Mouse (Mus musculus): ENCODE results near the gene Bpgm. TPM values are rescaled to one million over a fixed set of nuclear protein-coding genes. Genes with fewer than 3 reads are reported as not detected.

The Bpgm gene
- 10 to 100 TPM; 65.7 to 69.3 TPM for total RNA-seq (2021)

DNA sequence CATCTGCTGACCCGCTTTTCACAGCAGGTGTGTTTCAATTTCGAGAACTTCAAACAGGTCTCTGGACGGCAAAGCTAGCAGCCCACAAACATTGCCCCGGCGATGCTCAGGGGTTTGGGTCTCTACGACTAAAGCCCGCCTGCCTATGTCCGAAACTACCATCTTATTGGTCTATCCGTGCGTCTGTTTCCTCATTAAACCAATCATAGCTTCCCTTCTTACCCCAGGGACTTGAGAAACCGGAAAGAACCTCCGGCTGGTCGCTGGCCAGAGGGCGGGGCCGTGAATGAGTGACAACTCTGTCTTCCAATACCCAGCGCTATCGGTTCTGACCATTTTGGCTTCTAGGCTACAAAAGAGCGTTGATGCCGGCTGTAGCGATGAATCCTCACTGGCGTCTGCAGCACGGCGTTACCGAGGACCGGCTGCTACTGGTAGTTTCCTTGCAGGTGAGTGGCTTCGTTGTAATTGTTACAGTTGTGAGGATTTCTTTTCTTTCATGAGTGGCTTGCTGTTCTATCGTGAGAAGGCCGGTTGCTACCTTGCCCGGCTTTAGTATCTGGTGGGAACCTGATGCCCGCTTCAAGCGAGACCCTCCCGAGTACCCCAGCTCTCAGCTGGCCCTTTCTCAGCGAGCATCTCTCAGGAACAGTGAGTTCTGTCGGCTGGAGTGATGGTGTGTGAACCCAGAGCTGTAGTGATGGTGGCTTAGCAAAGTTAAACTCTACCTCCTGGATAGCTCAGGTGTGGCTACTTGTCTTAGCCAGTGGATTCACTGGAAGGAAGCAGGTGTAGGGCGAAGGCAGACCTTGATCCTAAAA lies at the start of gene Bpgm:
Gene Bpgm, plus strand, starts transcription at position 234 of the 821 bp plus-strand sequence.
- peak; percentile 99 to 100 for DNase-seq

DNA sequence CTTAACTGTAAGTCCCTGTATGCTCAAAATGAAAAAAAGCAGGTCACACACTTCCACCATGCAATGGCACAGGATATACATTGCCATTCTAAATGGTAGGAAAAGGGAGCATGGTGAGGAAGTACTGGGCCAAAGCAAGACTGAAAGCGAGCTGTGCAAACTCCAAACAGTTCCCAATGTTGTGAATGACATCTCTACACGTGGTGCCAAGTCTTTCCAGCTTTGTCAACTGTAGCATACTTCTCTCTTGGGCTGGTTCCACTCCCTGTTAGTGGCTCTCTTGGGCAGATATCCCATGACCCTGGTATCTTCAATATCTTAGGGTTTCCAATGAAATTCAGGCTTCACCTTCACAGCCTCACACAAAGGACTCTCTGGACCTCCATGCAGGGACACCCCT lies 37.0 kb upstream of the Bpgm start:
- DNase-seq, result no peak

DNA sequence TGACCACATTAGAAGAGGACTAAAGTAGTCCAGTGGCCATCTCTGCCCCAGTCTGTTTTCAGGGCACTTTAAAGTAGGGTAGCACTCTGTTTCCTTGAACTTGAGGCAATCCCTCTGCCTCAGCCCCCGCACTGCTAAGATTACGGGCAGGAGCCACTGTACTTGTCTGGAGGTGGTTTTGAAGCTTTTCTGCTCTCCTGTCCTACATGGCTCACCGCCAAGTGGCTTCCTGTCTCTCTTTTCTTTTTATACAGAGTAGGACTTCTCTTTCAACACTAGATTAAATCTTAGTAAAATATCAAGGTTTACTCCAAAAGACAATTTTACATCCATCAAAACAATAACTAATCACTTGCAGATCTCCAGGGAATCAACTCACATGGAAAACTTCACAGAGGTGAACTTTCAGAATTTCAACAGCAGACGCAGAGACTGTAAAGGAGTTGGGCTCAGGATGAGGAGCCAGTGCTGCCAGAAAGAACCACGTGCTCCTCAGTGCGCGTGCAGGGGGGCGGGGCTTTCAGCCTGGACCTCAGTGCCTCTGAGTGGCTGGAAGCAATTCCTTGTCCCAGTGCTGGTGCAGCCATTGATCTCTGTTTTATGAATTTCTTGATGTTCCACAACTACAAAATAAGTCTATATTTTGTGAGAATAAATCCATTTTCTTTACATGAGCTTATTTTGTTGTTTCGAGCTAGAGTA lies 34.3 kb upstream of the Bpgm start:
- no peak for DNase-seq

DNA sequence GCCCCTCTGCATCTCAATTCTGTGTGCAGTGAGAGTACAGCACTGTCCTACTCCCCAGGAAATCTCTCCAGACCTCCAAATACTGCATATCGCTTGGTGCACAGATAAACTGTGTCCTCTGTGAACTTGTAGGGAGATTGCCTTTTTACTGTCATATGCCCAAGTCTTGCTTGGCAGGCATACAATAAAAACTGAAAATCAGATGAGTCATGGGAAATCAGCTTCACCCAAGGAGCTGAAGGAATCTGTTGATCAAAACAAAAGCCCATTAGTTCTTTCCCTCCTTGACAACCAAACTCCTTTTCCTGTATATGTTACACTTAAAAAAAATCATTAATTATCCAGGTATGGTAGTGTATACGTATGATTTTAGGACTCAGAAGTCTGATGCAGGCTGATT lies 32.2 kb upstream of the Bpgm start:
- no peak for DNase-seq

DNA sequence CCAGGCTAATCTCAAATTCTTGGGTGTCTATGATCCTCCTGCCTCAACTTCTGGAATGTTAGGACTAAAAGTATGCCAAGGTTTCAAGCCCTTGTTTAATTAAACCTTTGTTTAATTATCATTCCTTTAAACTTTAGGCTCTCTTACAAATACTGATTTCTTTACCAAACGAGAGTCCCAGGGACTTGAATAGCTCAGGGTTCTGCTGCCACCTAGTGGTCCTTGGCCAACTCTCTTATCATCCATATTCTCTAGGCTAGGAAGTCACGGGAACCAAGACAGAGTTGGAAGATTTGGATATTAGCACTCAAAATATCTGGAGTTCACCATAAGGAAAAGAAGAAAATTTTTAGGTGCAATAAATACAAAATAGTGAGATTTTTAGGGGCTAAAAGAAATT lies 28.0 kb upstream of the Bpgm start:
- peak; percentile 58 to 72 for DNase-seq

DNA sequence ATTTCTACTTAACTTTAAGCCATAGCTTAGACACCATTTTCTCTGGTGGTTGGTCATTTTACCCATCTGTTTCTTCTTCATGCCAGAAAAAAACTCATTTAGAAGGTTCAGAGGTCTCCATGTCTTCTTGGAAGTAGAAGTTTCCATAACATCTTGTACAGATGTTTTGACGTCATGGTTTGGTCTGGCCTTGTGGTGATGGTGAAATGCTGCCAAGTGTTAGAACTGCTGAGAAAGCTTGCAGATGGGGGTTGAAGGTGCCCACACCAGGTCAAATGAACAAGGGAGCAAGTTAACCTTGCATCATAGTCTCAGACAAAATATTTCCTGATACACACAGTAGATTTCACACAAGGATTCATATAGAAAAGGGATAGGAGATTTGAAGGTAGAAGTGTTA lies 27.3 kb upstream of the Bpgm start:
- no peak for DNase-seq

DNA sequence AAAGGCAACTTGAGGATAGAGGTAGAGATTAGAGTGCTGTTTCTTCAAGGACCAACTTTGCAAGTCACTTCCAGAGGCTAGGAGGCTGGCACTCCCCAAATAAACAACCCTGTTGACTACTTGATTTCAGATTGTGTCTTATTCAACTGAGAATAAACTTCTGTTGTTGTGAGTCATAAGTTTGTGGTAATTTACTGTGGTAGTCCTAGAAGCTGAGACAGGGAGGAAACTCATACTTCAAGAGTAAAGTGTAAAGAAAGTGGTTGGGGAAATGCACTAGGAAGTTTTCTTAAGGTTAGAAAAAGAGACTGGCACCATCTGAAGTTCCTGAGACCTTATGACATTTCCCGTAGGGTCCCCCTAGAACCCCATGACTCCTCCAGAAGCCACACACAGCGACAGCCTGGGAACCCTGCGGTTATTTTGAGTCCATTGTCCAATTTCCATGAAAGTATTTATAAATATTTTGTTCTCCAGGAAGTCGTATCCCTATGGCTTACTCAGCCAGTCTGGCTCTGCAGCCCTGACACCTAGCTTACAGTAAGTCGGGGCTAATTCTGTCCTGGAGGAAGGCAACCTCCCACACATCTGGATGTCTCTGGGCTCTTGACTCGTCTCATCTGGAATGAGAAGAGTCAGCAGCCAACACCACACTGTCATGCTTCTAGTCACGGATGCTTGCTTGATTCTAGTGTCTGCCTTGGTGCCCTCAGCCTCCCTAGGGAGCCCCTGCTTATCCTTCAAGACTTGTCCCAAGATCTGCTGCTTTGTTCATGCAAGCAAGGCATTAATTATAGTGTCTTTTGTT lies 22.8 kb upstream of the Bpgm start:
- DNase-seq, result no peak

DNA sequence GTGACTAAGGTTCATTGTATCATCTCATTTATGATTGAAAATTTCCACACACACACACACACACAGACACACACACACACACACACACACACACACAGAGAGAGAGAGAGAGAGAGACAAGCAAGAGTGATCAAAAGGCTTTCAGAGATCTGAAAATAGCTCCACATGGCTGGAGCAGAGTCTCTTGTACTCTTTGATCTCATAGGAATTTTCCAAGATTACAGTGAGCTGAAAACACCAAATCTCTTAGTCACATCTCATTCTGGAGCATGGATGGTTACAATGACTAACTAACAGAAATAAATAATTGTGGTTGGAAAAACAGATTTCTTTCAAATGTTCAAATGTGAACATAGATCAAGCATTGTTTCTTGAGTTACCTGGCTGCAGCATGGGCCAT lies 16.6 kb upstream of the Bpgm start:
- no peak for DNase-seq

DNA sequence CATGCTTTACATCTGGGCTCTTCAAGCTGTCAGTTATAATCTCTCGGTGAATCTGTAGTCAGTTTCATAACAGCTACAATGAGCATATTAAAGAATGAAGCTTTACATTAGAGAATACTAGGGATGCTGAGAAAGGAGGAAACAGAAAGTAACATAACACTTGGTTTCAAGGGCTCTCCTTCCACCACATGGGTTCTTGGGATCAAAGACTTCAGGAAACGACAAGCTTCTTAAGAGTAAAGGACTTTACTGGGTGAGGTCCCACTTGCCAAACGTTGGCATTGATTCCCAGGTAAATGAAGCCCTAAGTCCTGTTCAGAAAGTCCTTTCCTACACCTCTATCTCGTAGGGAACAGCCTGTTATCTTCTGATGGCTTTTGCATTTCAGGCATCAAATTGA lies 15.4 kb upstream of the Bpgm start:
- no peak for DNase-seq

DNA sequence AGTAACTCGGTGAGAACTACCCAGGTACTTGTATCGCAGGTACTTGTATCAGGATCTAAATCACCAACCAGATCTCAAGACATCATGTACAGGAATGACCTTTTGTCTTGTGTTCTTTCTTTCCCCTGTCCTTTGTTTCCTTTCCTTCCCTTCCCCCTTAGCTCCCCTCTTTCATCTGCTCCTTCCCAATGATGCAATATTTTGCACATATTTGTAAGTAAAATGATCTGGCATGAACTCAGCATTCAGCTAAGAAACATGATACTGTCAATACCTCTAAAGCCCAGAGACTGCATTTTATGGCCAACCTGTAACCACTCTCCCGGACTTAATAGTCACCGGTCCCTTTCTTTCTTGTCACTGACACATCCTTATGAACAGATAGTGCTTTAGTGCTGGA lies 12.4 kb upstream of the Bpgm start:
- DNase-seq, result no peak

DNA sequence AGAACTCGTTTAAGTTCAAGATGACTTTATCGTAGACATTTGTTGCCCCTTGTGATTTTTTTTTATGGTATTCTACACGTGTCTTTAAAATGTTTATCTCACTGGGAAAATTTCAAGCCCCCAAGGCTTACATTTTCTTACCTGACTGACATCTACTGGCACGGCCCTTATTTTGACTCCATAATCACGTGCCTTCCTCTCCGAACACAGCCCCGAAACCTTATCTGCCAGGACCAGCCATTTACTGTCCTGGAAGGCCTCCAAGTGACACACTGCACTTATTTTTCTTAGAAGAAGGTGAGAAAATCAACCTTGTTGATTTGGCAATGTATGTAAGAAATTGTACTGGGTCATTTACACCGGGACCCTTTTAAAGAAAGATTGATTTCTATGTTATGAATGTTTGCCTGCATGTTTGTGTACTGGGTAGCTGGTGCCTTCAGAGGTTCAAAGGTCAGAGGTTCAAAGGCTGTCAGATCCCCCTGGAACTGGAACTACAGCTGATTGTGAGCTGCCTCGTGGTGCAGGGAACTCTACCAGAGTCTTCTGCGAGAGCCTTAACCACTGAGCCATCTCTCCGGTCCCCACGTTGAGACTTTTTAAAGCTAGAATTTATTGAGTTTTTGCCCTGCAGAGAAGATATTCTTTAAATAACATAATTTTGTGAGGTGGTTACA lies 4.4 kb upstream of the Bpgm start:
- no peak for DNase-seq

DNA sequence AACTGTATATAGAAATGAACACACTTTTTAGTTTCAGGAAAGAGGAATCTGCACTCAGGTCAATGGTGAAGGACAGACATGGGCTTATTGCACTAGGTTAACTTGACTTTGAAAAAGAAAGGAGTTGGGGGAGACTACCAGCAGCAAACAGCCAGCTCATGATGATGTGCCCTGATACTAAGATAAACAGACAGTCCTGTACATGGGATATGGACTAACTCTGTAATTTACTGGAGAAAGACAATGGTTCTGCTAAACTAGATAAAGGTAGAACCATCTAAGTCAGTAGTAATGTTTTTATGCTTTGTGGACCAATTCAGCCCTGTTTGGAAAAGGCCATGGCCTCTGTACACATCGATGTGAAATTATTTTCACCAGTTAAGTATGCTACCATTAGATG lies 2.7 kb upstream of the Bpgm start:
- DNase-seq, result no peak

DNA sequence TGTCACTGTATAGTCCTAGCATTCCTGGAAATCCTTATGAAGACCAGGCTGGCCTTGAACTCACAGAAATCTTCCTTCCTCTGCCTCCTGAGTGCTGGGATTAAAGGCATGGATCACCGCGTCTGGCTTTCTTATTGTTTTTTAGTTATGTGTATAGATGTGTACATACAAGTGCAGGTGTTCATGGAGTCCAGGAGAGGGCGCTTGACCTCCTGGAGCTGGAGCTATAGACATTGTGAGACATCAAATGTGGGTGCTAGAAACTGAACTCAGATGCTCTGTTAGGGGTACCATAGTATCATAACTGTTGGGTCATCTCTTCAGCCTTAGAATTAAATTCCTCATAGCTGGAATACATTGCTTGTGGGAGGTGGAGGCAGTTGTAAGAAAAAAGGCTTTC lies 2.0 kb upstream of the Bpgm start:
- DNase-seq, result no peak

DNA sequence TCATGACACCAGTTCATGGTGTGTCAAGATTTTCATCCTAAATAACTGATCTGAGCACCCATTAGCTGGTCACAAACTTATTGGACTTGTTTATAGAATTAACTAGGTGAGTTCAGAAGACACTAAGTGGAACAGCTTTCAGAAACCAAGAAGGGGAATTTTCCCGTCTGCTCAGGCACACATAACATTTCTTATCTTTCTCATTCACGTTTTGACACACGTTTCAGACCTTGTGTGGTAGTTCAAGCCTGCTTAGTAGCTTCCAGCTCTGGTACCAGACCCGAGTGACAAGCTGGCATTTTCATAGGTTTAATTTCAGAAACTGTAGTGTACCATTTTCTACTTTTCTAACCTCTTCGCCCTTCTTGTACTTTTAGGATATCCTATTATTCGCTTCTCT lies 616 bp upstream of the Bpgm start:
- DNase-seq, result no peak

DNA sequence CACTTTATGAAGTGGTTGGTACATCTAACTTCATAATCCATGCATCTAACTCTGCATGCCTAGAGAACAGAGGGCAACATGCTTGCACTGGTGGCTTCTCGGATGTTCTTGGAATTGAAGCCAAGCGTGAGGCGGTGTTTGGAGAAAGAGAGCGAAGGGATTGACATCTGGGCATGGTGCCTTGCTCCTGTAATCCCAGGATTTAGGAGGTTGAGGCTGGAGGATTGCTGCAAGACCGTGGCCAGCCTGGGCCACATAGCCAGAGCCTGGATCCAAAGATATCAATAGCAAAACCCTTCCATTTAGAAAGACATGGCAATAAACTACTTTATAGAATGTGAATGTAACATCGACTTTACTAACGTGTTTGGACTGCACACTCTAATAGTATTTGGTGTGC lies 2.0 kb downstream of the Bpgm start:
- no peak for DNase-seq

DNA sequence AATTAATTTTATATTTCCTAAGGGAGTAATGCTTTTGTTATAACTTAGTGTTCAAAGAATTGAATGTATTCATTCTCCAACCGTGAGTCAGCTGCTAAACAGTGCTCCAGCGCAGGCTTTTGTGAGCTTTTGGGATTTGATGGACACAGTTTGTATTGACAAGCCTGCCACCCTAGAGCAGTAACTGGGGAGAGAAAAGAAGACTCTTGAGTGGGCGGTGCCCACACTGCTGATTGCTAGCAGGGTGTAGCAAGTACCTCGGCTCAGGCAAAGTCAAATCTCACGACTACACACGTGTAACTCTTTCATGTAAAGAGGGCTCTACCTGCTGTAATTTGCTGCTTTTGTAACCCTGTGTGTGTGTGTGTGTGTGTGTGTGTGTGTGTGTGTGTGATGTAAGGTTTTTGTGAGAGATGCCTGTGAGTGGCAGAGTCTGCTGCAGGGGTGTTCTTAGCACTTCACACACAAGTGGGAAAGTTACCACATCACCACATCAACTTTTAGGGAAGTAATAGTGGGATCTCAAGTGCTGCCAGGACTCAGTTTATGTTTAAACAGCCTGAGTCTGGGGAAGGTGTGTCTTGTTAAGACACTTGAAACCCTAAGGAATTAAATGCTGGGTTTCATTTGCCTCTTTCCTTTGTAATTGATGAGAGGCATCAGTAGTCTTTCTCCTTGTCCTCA lies 2.8 kb downstream of the Bpgm start:
- peak in 1 of 2 experiments; percentile 18 for DNase-seq

DNA sequence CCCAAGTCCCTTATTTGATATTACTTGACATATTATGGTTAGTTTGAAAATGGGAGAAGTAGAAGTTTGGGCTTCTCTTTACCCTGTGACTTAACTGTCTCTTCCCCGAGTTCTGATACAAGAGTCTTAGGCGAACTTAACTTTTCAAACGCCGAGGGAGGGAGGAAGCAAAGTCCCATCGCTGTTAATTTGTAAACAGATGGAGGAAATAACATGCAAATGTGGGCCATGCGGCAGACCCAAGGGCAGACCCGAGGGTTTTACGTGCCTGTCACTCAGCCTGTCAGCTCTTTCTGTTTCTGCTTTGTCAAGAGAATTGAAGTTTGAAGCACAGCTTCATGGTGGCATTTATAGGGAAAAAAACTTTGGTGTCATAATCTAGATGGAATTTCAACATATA lies 3.5 kb downstream of the Bpgm start:
- no peak for DNase-seq

DNA sequence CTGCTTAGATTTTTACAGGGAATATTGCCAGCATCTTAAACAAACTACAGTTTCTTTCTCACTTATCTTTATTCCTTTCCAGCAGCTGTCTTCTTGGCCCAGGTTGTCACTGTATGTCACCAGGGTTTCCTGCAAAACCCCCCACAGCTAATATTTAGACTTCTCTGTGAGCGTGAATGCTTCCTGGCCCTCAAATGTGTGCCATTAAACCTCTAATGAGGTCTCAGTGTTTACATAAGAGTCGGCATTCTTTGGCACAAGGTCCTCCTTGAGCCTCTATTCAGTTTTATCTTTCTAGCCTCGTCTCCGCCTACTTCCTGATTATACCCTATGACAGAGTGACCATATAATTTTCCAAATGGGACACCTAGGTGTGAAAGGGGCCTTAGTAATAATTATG lies 4.7 kb downstream of the Bpgm start:
- DNase-seq, result no peak

DNA sequence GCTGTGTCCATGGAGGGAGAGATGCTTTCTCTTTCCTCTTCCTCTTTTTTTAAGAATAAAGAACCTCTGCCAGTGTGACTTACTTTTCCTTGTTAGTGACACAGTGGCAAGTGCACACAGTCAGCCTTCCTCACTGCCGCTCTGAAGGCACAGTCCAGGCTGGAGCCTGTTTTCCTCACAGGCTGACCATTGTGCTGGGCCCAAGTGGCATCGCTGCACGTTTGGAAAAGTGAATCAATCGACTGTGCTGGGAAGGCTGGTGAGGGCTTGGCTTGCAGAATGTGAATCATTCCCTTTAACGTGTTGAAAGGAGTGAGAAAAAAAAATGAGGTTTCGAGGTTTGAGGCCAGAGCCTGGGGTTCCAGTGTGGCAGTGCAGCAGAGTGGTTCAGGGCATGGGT lies 5.3 kb downstream of the Bpgm start:
- no peak for DNase-seq

DNA sequence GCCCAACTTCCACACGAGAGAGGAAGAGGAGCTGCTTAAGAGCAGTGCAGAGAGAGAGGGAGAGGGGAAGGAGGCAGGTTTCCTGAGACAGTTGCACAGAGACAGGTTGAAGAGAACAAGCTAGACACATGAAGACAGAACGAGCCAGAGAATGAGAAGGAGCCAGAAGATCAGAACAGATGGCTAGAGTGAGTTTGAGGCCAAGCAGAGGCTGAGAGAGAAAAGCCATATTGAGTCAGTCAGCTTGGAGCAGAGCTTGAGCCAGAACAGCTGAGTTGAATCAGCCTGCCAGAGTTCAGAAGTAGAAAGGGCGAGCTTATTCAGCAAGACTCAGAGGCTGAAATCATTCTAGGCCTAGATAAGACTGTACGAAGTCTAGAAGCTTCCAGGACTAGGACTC lies 6.8 kb downstream of the Bpgm start:
- DNase-seq, result no peak

DNA sequence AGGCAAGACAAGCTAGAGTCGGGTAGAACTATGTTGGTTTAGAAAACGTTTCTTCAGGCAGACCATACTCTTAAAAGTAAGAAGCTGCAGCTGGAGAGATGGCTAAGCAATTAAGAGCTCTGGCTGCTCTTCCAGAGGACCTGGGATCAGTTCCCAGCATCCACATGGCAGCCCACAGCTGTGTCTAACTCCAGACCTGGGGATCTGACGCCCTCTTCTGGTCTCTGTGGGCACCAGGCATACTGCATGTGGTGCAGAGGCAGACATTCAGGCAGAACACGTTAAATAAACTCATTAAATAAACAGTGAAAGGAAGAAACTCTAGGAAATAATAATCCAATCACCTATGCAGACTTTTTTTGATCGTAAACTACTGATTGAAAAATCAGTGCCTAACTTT lies 7.4 kb downstream of the Bpgm start:
- no peak for DNase-seq

DNA sequence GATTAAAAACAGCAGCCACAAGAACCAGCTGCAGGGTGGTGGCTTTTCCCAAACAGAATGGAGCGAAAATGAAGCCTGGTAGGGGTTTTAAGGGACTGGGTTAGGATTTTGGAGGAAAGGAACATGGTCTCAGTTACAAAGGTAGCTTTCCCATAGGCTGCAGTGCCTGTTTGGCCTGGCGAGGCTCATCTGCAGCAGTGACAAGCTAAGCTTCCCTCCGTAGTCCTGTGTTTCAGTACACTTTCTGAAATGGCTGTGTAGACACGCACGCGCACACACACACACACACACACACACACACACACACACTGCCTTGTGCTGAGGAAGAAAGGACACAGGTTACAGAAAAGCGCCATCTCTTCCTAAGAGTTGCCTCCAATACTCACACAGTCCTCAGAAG lies 7.8 kb downstream of the Bpgm start:
- no peak for DNase-seq
